Mouse (Mus musculus): ENCODE measurements around the gene Orm2.

Gene Orm2

DNA sequence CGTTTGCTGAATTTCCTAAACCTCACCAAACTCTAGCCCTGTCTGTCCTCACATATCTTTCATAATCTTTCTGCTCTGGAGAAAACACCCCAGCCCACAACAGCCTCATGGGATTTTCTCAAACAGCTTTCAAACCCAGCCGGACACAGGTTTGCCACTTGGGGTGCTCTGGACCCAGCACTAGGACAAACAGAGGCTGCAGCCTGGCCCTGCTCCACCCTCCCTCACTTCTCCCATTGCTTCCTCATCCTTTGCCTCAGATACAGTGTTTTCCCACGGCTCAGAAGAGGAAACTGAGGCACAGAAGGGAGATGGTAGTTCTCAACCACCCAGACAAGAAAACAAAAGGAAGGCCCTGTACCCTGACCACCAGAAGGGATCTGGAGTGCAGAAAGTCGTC is 43.4 kb downstream of the Orm2 start:
- peak in 1 of 2 experiments; percentile 25 for DNase-seq

DNA sequence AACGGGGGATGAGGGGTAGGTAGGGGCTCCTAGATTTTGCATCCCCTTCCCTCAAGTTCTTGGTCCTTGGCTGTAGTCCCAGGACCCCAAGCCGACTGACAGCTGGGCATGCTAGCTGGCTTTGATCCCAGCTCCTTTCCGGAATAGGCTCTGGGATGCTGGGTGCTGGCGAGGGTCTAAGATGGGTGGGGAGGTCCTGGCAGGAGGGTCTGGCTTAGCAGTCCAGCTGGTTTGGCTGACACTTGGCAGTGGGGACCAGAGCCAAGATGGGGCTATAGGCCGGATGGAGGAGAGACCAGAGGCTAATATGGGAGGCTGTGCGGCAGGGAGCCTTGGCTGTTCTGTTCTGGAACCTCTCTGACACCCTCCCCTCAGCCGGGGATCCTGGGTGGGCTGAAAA is 46.0 kb downstream of the Orm2 start:
- peak; percentile 42 to 76 for DNase-seq

DNA sequence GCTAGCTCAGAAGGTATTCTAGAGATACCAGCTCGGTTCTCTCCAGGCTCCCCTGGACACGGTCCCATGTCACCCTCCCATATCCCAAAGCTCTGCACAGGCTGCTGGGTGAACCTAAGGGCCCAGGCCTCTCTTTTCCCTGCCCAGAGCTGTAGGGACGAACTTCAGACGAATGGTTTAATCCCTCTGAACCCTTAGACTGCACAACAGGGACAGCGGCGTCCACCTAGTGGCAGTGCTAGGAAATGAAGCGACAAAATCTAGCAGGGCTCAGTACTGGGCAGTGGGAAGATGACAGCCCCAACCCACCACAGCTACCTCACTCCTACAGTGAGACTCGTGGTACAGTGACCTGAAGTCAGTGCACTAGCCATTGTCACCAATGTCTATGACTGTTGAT is 46.4 kb downstream of the Orm2 start:
- DNase-seq = peak; percentile 74 to 83

DNA sequence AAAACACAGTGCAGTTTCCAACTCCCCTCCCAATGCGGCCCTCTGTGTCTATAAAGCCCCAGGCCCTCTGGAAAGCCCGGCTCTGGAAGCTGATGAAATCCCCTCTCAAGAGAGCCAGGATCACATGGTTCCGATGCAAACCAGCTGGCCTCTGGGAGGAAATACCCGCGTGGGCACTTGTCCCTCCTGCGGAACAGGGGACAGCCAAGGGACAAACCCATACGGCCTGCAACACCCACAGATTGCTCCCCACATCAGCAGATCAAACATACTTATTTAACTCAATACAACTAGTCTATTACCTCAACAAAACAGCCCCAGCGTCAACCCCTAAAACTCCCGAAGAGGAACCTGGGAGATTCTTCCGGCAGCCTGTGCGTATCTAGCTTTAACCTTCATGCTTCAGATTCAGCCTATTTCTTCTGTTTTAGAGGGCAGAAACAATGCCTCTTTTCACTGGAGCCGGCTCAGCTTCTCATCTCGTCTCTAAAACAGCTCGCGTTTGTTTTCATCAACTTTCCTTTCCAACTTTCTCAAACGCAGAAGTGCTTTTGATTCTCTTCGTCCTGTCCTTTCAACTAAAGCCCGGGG is 47.2 kb downstream of the Orm2 start:
- peak; percentile 49 to 64 for DNase-seq

DNA sequence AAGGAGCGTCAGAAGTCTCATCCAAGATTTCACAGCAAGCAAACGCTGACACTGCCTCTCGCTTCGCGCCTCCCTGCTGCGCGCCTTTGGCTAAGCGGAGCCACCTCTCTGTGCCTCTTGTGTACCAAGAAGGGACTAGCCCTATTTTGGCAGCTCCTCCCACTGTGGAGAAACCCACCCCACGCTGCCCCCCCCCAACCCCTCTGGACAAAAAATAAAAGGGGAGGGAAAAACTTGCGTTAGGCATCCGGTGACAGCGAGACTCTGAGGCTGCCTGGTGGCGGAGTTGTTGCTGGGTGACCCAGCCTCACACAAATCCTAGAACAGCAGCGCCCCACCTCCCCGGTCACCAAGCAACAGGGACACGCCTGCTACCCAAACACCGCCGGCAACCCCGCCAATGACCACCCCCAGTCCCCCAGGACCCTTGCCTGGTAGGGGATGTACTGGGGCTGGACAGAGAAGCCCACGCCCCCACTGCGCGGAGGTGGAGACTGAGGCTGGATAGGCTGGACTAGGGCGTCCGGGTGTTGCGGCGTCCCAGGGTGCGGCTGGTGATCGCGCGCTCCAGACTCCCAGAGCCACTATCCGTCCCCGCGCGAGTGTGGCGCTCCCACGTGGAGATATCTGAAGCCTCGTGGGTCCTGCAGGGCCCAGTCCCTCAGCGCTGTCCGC is 47.8 kb downstream of the Orm2 start:
- peak; percentile 78 to 83 for DNase-seq

DNA sequence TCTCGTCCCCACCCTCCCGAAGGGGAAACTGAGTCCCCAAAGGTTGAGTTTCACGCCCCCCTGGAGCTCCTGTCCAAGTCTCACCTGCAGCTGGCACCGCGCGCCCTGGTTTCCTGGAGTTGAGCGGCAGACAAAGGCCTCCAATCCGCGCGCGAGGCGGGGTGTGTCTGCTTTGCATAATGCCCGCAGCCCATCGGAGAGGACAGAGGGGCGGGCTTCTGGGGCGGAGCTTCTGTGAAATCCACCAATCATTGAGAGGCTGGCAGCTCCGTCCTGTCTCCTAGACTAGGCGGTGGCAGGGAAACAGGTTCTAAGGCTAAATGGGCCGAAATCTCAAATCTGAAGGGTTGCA is 48.3 kb downstream of the Orm2 start:
- peak; percentile 96 for DNase-seq

DNA sequence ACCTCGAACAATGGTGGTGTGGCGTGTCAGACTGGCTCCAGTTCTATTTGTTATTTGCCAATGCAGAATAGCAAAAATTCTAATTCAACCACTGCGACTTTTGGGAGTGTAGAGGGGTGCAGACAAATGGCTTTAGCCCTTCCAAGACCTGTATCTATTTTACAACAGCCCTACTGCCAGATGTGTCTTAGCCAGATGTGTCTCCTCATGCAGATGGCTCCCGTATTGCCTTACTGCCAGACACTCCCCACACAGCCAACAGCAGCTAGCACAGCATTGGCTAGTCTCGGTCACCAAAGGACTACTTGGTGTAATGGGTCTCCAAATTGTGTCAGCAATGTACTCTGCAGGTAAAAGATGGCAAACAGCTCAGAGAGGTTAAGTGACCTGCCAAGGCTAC is 49.0 kb downstream of the Orm2 start:
- DNase-seq = no peak

DNA sequence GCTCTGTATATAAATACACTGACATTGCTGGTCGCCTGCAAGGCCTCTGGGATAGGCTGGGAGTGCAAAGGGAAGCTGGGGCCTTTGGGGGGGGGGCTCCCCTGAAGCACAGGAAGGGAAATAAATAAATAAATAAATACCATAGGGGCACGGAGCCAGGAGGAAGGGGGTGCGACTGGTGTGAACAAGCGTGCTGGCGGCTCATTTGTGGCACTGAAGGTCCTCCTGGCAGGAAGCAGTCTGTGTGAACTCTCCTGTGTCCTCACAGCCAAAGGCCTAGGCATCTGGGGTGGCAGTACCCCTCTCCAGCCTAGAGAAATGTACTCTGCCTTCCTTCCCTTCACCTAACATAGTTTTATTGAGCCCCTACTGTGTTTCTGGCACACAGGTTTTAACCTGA is 52.7 kb downstream of the Orm2 start:
- DNase-seq = no peak

All from lung, postnatal 4 days (tissue).